Mouse (Mus musculus) induced T-regulatory cell, adult 2 months (primary cell): ENCODE data around the gene Srsf2.
A peak's percentile ranks its signal among the peaks of the same experiment; 100 is the strongest.
"Not testable (repeated sequence)": the region's sequence is repeated elsewhere in the genome, so short reads cannot be mapped to it uniquely, and the experiment has no call there.

ENCODE experiments used
- DNase-seq: peaks from one replicate; pipeline ENCODE4 v3.0.0-alpha.2; 2012; ENCODE audit warnings: low read depth

Srsf2 gene

DNA sequence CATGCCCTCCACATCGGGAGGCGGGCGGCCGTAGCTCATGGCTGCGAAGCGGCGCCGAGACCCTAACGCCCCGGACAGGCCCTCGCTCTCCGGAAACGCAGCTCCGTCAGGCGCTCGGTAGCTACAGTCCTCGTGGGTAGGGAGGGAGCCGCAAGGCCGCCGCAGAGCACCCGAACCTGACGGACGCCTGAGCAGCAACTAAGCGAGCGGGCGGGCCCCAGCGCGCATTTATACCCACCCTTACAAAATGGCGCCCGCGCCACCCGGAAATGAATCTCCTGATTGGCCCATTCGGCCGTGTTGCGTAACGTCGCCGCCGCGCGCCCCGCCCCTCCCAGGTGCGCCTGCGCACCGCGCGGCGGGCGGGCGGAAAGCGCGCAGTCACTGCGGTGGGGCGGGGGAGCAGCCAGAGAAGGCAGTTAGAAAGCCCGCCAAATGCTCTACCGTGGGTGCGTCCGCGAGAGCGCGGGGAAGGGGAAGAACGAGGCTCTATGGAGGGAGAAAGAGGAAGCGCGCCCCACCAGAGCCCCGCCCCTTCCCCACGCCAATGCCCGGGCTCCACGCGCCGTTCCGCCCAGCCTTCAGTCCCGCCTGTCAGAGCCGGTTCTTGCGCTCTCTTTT, at the start of gene Srsf2:
Gene Srsf2 (minus strand): TSS at position 204 of the 621 bp plus-strand sequence.
- peak; percentile 97 for DNase-seq

DNA sequence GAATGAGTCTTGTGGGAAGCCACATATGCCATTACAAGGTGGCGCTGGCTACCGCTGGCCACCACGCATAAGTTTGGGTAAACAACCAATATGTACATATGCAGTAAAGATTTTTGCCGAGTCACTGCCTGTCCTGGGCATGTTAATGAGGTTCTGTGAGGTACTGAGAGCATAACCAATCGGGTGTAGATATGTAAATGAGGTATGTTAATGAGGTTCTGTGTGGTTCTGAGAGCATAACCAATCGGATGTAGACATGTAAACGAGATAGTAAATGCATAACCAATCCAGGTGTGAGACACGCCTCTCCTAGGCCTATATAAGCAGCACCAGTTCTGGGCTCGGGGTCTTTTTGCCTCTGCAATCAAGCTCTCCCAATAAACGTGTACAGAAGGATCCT, 49.7 kb upstream of the Srsf2 start:
- DNase-seq: not testable (repeated sequence)

DNA sequence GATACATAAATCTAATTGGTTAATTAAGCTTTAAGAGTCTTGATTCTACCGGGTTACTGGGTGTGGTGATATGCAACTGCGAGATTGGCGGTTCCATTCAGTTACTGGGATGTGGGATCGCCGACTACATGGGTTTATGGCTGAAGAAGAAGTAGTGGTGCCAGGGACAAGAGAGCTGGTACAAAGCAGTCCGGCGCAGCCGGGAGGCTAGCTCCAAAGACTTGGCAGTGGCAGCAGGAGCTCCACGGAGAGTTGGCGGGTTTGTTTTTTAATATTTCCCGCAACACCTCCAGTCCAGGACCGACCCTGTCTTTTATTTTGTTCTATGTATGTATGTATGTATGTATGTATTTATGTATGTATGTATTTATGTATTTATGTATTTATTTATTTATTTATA, 46.4 kb upstream of the Srsf2 start:
- DNase-seq: no peak

DNA sequence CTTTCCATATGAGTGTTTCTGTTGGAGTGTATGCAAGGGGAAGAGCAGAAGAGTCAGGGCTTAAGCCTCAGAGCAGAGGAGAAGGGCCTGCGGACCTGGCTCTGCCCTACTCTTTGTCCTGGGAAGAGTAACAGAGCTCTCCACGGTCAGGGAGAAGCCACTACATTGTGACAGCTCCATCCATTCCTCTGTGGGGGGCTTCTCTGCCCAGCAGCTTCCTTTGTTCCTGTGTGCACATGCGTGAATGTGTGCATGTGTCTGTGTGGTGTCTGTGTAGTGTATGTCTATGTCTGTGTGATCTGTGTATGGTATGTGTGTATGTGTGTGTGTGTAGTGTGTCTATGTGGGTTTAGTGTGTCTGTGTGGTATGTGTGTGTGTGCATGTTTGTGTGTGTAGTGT, 42.5 kb upstream of the Srsf2 start:
- no peak for DNase-seq

DNA sequence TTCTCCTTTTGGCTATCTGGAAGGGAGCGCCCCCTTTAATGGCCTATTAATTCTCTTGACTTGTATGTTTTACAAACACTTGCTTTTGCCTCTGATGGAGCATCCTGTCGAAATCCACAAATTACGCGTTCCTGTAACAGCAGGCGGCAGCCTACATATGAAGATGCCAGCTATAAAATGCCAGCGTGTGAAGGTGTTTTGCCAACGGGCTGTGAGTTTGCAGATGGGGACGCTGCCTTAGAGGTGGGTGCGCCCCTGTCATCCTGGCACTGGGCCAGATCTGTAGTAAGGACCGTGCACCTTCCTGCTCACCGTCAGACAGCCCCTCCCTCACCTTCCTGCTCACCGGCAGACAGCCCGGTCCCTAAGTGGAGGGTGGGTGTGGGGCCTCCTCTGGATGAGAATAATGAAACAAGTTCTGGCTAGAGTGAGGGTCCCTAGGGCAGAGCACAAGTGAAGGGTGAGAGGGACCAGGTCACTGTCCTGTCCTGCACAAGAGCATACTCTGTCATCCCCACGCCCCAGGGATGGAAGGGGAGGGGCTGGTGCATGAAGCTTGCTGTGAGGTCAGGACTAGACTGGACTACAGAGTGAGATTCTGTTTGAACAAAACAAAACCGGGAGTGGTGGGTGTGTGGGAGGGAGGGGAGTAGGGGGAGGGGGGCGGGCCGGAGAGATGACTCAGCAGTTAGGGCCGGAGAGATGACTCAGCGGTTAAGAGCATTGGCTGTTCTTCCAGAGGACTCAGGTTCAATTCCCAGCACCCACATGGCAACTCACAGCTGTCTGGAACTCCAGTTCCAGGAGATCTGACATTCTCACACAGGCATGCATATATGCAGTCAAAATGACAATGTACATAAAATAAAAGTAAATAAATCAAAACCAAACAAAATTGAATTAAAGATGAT, 40.9 kb upstream of the Srsf2 start:
- DNase-seq: no peak

DNA sequence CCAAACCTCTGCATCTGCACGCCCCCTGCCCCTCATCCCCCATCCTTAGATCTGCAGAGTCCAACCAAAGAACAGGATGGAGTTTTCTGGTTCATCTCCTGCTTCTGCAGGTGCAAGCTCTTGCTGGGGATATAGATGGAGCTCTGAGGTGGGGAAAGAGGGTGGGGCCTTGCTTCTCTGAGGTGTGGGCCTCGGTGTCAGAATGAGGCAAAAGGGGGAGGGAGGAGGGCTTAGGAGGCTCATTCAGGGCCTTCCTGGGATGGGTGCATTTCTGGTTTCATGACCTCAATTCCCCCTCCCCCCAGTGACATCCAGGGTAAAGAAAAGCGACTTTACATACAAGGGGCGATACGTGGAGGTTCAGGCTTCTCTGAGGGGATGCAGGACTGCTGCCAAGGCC, 34.2 kb upstream of the Srsf2 start:
- DNase-seq: no peak

DNA sequence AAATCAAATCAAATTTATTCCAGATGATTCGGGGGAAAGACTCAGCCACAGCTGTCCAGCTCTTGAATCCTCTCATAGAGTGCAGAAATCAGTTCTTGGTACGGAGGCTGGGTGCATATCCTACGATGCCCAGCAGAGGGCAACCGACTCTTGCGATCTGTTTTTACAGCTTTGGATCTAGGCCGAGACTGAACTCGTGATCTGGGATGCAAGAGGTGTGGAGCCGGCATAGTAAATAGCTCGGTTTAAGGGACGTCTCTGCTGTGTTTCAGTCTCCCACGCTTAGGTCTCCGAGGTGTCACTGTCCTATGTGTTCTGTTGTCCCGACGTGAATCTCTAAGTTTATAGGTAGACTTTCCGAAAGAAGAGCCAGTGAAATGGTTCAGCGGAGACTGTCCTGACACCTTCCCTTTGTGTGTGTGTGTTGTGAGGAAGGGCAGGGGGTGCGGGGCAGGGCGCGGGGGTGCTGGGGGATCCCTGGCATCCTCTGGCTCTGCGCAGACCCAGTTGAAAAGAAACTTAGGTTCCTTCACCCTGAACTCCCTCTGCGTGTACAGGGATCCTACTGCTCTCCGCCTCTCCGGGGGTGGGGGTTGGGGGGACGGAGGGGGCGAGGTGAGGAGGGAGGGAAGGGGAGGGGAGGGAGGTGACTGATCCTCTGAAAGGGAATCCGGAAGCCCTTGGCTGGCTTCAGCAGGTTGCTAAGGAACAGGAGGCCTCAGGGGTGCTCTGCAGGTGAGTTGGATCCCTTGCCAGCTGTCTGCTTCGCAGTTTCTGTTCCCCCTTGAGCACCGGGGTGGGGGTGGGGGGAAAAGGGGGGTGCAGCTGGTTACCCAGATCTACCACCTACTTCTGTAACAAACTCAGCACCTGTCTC, 32.6 kb upstream of the Srsf2 start:
- peak; percentile 84 for DNase-seq

DNA sequence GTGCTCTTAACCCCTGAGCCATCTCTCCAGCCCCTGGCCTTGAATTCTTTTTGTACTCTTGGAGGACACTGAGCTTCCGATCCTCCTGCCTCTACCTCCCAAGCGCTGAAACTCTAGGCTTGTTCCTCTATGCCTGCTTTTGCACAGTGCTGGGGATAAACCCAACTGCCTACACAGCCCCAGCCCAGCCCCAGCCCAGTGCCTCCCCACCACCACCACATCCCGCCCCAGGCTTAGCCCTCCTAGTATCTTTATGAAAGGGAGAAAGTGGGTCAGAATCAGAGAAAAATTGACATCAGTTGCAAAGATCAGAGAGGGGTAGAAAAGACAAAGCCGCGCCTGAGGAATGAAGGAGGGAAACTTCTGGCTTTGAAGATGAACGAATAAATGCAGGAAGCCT, 31.2 kb upstream of the Srsf2 start:
- no peak for DNase-seq

DNA sequence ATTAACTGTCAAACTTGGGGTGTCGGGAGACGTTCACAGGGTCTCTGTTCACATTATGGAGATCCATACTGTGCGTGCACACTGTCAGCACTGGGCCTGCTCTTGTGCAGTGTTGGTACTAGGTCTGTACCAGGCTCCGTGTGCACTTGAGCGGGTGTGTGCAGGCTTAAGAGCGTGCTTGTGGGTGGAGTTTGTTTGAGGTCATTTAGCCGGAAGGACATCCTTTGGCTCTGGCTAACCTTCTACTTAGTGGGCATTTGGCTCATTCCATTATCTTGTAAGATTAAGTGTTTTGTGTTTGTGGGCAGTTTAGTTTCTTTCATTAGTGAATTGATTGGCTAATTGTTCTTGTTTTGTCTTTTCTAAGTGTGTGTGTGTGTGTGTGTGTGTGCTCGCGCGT, 29.6 kb upstream of the Srsf2 start:
- no peak for DNase-seq

DNA sequence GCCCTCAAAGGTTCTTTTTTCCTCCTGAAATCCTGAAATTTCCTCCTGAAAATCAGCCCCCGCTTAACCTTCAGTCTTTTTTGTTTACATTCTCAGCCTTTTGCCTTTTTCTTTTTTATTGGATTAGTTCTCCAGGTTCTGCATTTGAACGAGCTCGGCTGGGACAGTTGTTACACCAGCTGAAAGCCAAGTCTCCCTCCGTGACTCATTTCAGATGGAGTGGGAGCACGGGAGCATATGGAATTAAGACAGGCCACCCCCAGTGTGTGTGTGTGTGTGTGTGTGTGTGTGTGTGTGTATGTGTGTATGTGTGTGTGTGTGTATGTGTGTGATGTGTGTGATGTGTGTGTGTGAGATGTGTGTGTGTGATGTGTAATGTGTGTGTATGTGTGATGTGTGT, 28.5 kb upstream of the Srsf2 start:
- DNase-seq: no peak

DNA sequence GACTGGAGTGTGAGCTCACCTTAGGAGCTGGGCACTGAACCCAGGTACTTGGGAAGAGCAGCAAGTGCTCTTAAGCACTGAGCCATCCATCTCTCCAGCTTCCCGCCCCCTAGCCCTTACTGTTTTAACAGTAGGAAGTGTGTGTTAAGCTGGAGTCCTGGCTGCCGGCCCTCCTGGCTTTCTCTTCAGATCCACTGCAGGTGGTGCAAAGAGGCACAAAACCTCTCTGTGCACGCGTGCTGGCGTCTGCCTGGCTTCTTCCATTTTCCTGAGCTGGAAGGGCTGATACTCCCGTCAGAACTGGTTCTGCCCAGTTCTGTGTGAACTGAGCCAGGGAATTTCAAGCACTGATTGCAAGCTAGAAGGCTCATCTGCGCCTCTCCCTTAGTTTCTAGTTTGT, 27.9 kb upstream of the Srsf2 start:
- no peak for DNase-seq

DNA sequence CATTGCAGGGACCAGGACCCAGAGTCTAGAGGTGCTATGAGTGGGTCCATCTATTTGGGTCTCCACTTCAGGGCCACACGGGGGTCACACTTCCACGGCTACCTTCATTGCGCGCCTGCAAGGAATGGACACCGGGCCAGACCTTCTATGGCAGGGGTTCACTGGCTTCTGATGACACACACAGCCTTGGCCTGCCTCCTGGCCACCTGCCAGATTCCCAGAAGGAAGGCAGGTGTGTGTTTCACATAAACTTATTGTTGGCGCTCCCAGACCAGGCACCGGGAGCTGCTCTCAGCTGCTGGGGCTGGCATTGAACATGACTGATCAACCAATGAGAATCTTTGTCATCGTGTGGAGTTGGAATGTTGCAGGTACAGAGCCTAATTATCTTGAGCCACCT, 25.6 kb upstream of the Srsf2 start:
- no peak for DNase-seq

DNA sequence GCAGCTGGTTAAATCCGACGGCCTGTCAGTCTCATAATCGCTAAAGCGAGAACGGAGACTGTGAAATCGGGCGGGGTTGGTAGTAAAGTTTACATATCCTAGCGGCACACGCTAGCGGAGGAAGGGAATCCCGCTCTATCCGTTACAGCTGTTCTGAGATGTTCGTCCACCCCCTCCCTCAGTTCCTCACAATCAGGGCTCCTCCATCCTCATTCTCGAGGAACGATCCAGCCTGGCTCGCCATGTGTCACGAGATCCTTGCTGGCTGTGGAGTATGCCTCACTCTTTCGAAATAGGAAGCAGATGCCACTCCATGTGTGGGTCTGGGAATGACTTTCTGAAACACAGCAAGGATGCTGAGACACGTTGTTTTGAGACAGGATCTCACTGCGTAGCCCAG, 21.1 kb upstream of the Srsf2 start:
- DNase-seq: no peak

DNA sequence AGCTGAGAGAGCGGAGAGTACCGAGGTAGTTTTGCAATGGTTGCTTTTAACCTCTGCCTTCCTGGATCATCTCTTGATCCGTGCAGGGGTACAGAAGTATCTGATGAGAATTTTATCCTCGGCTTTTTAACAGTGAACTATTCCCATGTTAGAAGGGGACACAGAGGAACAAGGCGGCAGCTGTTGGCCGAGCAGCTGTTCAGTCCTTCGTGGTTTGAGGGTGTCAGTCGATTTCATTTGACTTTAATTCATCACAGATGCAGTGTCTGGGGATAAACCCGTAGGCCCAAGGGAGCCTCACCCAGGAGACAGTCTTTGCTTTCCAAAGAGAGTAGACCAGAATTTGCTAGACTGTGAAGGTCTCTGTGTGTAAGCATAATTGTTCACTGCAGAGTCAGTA, 18.6 kb upstream of the Srsf2 start:
- no peak for DNase-seq

DNA sequence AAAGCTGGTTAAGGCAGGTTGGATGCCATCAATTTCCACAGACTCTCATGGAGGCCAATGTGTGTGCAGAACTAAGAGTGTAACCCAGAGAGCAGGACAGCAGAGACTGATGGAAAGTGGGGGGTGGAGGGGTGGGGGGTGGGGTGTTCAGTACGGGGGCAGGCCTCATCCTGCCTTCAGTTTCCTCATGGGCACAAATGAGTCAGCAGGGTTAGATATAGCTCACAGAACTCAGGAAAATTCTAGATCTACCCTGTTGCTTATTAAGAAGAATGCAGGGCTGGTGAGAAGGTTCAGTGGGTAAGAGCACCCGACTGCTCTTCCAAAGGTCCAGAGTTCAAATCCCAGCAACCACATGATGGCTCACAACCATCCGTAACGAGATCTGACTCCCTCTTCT, 16.7 kb upstream of the Srsf2 start:
- peak; percentile 28 for DNase-seq

DNA sequence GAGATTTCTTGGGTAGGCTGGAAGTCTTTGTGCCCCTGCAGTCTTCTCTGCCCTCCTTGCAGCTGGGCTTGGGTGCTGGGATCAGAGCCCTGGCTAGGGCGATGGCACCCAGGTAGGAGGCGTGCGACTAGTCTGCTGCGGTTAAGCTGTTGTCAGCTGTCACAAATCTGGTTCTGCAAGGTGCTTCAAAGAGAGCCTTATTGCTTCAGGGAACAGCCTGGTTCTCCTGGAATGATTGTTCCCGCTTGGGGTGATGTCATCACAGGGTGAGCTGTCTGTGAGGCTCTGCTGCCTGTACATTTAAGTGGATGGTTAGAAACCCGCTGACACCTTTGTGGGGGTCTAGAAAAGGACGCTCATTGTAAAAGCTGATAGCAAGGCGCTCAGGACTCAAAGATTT, 16.3 kb upstream of the Srsf2 start:
- DNase-seq: no peak

DNA sequence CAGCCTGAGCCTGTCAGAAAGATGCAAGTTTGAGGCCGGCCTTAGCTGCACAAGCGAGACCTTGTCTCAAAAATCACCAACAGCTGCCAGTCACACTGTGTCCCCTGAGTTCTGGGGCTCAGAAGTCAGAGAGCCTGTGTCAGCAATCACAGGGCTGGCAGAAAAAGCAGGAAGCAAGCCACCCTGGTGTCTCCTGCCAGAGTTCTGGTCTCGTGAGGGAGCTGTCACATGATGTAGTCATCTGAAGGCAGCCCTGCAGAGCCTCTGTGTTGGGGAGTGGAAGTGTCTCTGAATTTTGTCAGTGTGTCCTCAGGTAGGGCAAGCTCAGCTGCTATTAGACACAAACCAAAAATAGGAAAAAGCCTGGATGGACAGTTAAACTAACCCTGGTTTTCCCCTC, 15.2 kb upstream of the Srsf2 start:
- DNase-seq: no peak

DNA sequence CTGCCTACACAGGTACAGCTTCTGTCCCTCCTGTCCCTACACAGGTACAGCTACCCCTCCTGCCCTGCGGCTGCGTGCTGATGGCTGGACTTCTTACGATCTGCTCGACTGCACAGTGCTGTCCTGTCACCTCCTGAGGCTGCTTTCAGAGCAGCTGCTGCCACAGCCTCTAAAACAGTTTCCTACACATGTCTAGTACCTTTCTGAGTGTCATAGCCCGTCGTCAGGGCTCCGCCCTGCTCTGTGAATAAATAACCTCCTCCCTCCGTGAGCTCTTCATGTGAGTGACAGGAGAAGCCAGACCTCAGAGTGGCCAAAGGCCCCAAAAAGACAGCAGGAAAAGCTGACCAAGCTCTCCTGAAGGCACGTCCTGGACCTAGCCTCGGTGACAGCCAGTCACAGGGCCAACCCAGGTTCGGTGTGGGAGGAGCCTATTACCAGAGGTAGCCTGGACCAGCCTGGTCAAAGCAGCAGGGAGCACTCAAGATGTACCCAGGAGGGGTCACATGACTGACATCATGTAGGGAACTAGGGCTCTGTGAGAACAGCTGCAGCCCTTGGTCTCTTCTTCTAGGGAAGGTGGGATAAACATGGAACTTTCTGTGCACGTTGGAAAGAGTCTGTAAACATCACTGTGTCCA, 13.2 kb upstream of the Srsf2 start:
- DNase-seq: no peak

DNA sequence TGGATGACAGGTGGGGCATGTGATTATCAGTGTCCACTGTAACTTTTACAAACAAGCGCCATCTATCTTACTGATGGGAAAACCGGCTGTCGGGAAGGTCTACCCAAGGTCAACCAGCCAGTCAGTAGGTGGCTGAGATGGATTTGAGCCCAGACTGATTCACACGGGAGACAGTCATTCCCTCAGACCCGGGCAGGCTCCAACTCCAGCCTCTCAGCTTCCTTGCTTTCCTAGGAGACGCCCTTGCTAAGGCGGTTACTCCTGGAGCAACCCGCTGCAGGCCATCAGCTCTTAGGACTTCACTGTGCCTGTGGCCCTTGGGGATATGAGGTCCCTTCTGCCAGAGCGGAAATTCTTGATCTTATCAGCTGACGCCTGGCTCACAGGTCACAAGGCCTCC, 11.6 kb upstream of the Srsf2 start:
- DNase-seq: no peak

DNA sequence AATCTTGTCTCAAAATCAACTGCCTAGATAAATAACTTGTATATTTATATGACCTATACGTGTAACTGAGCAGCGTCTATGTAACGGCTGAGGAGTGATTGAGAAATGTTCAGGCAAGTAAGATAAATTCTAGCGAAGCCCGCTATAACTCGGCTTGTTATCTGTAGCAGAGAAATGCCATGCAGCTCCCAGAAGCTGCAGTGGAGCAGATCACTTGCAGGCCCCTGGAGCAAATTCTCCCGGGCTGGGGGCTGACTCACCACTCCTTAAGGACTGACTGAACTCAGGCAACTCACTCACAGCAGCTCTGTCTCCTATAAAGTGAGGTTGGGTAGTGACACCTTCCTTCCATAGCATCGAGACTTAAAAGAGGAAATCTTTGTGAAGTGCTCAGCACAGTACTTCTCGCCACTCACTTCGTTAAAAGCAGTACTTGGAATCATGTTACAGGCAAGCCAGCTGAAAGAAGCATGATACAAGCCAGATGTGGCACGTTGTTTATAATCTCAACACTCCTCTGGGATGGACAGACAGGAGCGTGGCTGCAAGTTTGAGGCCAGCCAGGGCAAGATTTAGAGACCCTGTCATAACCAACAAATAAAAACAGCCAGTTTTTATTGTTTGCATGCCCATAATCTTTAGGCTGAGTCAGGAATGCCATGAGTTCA, 4.4 kb upstream of the Srsf2 start:
- no peak for DNase-seq

DNA sequence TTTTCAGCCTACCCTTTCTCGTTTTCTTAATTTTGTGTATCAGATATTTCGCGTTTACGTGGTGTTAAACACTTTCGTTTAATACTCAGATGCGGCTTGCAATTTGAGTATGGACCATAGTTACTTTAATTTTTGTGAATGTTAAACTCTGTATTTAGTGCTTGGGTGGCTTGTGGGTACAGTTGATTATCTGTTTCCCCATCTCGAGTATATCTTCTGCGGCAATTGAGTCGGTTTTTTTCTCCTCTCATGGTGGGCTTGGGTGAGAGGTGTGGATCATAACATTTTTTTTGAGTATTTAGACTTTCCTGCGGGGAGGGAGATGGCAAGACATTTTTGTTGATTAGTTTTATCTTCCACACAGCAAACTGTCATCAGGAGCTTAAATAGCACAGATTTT, 1.4 kb upstream of the Srsf2 start:
- no peak for DNase-seq

DNA sequence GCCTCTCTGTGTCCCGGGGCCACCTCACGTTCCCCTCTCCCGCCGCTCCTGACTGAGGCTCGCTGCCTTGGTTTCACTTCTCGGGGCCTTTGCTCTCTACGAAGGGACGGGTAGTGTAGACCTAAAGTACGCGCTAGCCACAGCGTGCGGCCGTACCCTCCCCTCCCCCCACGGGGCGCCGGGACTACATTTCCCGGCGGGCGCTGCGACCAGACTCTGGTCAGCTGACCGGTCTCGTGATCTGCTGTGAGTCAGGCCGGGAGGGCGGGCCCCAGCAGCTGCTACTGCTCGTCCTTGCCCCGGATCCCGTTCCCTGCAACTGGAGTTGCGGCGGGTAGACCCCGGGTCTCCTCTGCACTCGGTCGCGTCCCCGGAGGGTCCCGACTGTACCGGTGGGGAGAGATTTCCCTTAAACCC, 626 bp upstream of the Srsf2 start:
- peak; percentile 96 for DNase-seq
